Mouse (Mus musculus): ENCODE measurements around the gene Man1c1. TPM values are rescaled to one million over a fixed set of nuclear protein-coding genes. Genes with fewer than 3 reads are reported as not detected.

Gene Man1c1
- polyA plus RNA-seq, 1 experiment from 2014 or later: 4.4 TPM

GRCm38 (mm10) chr4:134657473-134657872, 46.6 kb downstream of the Man1c1 start:
- Histone ChIP-seq H3K36me3 (ENCODE audit: control insufficient read depth, insufficient read depth) (no peaks in the 10 kb centered on the region), H3K4me2 (ENCODE audit: low read depth, low read length) (no peak overlapping the region), H3K4me1 (ENCODE audit: control insufficient read depth, insufficient read depth, low read length) (peaks cover 12% of the 10 kb centered on the region), H3K4me3 (ENCODE audit: low read length) (no peak overlapping the region), H3K9me3 (replicated peaks; ENCODE audit: control insufficient read depth, low read length) (no peaks in the 10 kb centered on the region), H3K27ac (ENCODE audit: low read length) (no peak overlapping the region), H3K9ac (ENCODE audit: low read length) (no peak overlapping the region), H3K27me3 (ENCODE audit: control insufficient read depth, insufficient read depth, low read length) (no peaks in the 10 kb centered on the region)
- ATAC-seq (replicated peaks; ENCODE audit: extremely low read depth, insufficient read depth, low FRiP score): no peak
- WGBS: 78% methylated on average over 5 of the region's 5 CpGs

GRCm38 (mm10) chr4:134654391-134654790, 49.7 kb downstream of the Man1c1 start:
- 82% methylated on average over 6 of the region's 6 CpGs for WGBS
- H3K9ac ChIP-seq (ENCODE audit: low read length): no peak overlapping the region
- H3K27me3 ChIP-seq (ENCODE audit: control insufficient read depth, insufficient read depth, low read length): no peaks in the 10 kb centered on the region
- H3K4me1 ChIP-seq (ENCODE audit: control insufficient read depth, insufficient read depth, low read length): peaks cover 1% of the 10 kb centered on the region; the same call in 1 of the 2 replicates
- H3K27ac ChIP-seq (ENCODE audit: low read length): no peak overlapping the region
- no peak overlapping the region for H3K4me3 ChIP-seq (ENCODE audit: low read length)
- no peaks in the 10 kb centered on the region for H3K9me3 ChIP-seq (replicated peaks; ENCODE audit: control insufficient read depth, low read length)
- H3K4me2 ChIP-seq (ENCODE audit: low read depth, low read length): no peak overlapping the region
- ATAC-seq (replicated peaks; ENCODE audit: extremely low read depth, insufficient read depth, low FRiP score): no peak
- H3K36me3 ChIP-seq (ENCODE audit: control insufficient read depth, insufficient read depth): no peaks in the 10 kb centered on the region

- no peak overlapping the region for H3K4me2 ChIP-seq (ENCODE audit: low read depth, low read length)
- H3K9me3 ChIP-seq (replicated peaks; ENCODE audit: control insufficient read depth, low read length): no peaks in the 10 kb centered on the region
- H3K4me1 ChIP-seq (ENCODE audit: control insufficient read depth, insufficient read depth, low read length): no peaks in the 10 kb centered on the region
- no peak overlapping the region for H3K9ac ChIP-seq (ENCODE audit: low read length)
- H3K4me3 ChIP-seq (ENCODE audit: low read length): no peak overlapping the region
- WGBS: 80% methylated on average over 4 of the region's 4 CpGs
- ATAC-seq (replicated peaks; ENCODE audit: extremely low read depth, insufficient read depth, low FRiP score): no peak
- H3K36me3 ChIP-seq (ENCODE audit: control insufficient read depth, insufficient read depth): no peaks in the 10 kb centered on the region
- no peak overlapping the region for H3K27ac ChIP-seq (ENCODE audit: low read length)
- no peaks in the 10 kb centered on the region for H3K27me3 ChIP-seq (ENCODE audit: control insufficient read depth, insufficient read depth, low read length)
These were observed 51.4 kb downstream of the Man1c1 start for GRCm38 (mm10) chr4:134652720-134653119.

GRCm38 (mm10) chr4:134652151-134652550, 51.9 kb downstream of the Man1c1 start:
- Histone ChIP-seq H3K27me3 (ENCODE audit: control insufficient read depth, insufficient read depth, low read length) (no peaks in the 10 kb centered on the region), H3K27ac (ENCODE audit: low read length) (no peak overlapping the region), H3K36me3 (ENCODE audit: control insufficient read depth, insufficient read depth) (no peaks in the 10 kb centered on the region), H3K9me3 (replicated peaks; ENCODE audit: control insufficient read depth, low read length) (no peaks in the 10 kb centered on the region), H3K4me2 (ENCODE audit: low read depth, low read length) (no peak overlapping the region), H3K9ac (ENCODE audit: low read length) (no peak overlapping the region), H3K4me1 (ENCODE audit: control insufficient read depth, insufficient read depth, low read length) (no peaks in the 10 kb centered on the region), H3K4me3 (ENCODE audit: low read length) (no peak overlapping the region)
- WGBS: 58% methylated on average over 2 of the region's 2 CpGs
- ATAC-seq (replicated peaks; ENCODE audit: extremely low read depth, insufficient read depth, low FRiP score): no peak

GRCm38 (mm10) chr4:134651358-134651757, 52.7 kb downstream of the Man1c1 start:
- ATAC-seq (replicated peaks; ENCODE audit: extremely low read depth, insufficient read depth, low FRiP score): no peak
- WGBS: 64% methylated on average over 7 of the region's 7 CpGs
- no peak overlapping the region for H3K27ac ChIP-seq (ENCODE audit: low read length)

GRCm38 (mm10) chr4:134645042-134645948, 58.8 kb downstream of the Man1c1 start:
- WGBS: 87% methylated on average over 21 of the region's 21 CpGs

More at GRCm38 (mm10) chr4:134651358-134651757, 52.7 kb downstream of the Man1c1 start:
- Histone ChIP-seq H3K36me3 (ENCODE audit: control insufficient read depth, insufficient read depth) (no peaks in the 10 kb centered on the region), H3K4me3 (ENCODE audit: low read length) (no peak overlapping the region), H3K9me3 (replicated peaks; ENCODE audit: control insufficient read depth, low read length) (no peaks in the 10 kb centered on the region), H3K27me3 (ENCODE audit: control insufficient read depth, insufficient read depth, low read length) (no peaks in the 10 kb centered on the region), H3K9ac (ENCODE audit: low read length) (no peak overlapping the region), H3K4me2 (ENCODE audit: low read depth, low read length) (no peak overlapping the region), H3K4me1 (ENCODE audit: control insufficient read depth, insufficient read depth, low read length) (no peaks in the 10 kb centered on the region)

GRCm38 (mm10) chr4:134644410-134644809, 59.7 kb downstream of the Man1c1 start:
- Histone ChIP-seq H3K27me3 (ENCODE audit: control insufficient read depth, insufficient read depth, low read length) (no peaks in the 10 kb centered on the region), H3K4me3 (ENCODE audit: low read length) (no peak overlapping the region), H3K4me1 (ENCODE audit: control insufficient read depth, insufficient read depth, low read length) (peaks cover 4% of the 10 kb centered on the region; the same call in 1 of the 2 replicates), H3K36me3 (ENCODE audit: control insufficient read depth, insufficient read depth) (no peaks in the 10 kb centered on the region), H3K4me2 (ENCODE audit: low read depth, low read length) (no peak overlapping the region), H3K9ac (ENCODE audit: low read length) (no peak overlapping the region), H3K9me3 (replicated peaks; ENCODE audit: control insufficient read depth, low read length) (no peaks in the 10 kb centered on the region; the same call in 1 of the 2 replicates), H3K27ac (ENCODE audit: low read length) (no peak overlapping the region)
- 80% methylated on average over 6 of the region's 6 CpGs for WGBS
- ATAC-seq (replicated peaks; ENCODE audit: extremely low read depth, insufficient read depth, low FRiP score): no peak

More at GRCm38 (mm10) chr4:134645042-134645948, 58.8 kb downstream of the Man1c1 start:
- no peak overlapping the region for H3K27ac ChIP-seq (ENCODE audit: low read length)
- no peak overlapping the region for H3K9ac ChIP-seq (ENCODE audit: low read length)
- H3K9me3 ChIP-seq (replicated peaks; ENCODE audit: control insufficient read depth, low read length): no peaks in the 10 kb centered on the region; the same call in 1 of the 2 replicates
- no peaks in the 10 kb centered on the region for H3K27me3 ChIP-seq (ENCODE audit: control insufficient read depth, insufficient read depth, low read length)
- H3K4me2 ChIP-seq (ENCODE audit: low read depth, low read length): no peak overlapping the region
- H3K4me1 ChIP-seq (ENCODE audit: control insufficient read depth, insufficient read depth, low read length): peaks cover 4% of the 10 kb centered on the region; the same call in 1 of the 2 replicates
- ATAC-seq (replicated peaks; ENCODE audit: extremely low read depth, insufficient read depth, low FRiP score): no peak
- no peak overlapping the region for H3K4me3 ChIP-seq (ENCODE audit: low read length)
- H3K36me3 ChIP-seq (ENCODE audit: control insufficient read depth, insufficient read depth): no peaks in the 10 kb centered on the region

GRCm38 (mm10) chr4:134641711-134642516, 62.2 kb downstream of the Man1c1 start:
- H3K9ac ChIP-seq (ENCODE audit: low read length): no peak overlapping the region
- no peak overlapping the region for H3K27ac ChIP-seq (ENCODE audit: low read length)
- H3K9me3 ChIP-seq (replicated peaks; ENCODE audit: control insufficient read depth, low read length): peaks cover 7% of the 10 kb centered on the region
- no peaks in the 10 kb centered on the region for H3K36me3 ChIP-seq (ENCODE audit: control insufficient read depth, insufficient read depth)
- WGBS: 82% methylated on average over 30 of the region's 30 CpGs
- H3K4me2 ChIP-seq (ENCODE audit: low read depth, low read length): no peak overlapping the region
- H3K4me3 ChIP-seq (ENCODE audit: low read length): no peak overlapping the region
- H3K4me1 ChIP-seq (ENCODE audit: control insufficient read depth, insufficient read depth, low read length): peaks cover 8% of the 10 kb centered on the region; the same call in 1 of the 2 replicates
- ATAC-seq (replicated peaks; ENCODE audit: extremely low read depth, insufficient read depth, low FRiP score): no peak
- H3K27me3 ChIP-seq (ENCODE audit: control insufficient read depth, insufficient read depth, low read length): no peaks in the 10 kb centered on the region

All from heart, embryonic 16.5 days (tissue).